Mouse (Mus musculus): ENCODE results near the gene Vmn1r172.
"Not testable (repeated sequence)": the region's sequence is repeated elsewhere in the genome, so short reads cannot be mapped to it uniquely, and the experiment has no call there.

Gene Vmn1r172

GRCm38 (mm10) chr7:23658016-23658415 lies at the start of gene Vmn1r172:
Gene Vmn1r172, plus strand, starts transcription at chr7:23658316.
- DNase-seq (ENCODE audit: low read depth, low spot score) = no peak

DNA sequence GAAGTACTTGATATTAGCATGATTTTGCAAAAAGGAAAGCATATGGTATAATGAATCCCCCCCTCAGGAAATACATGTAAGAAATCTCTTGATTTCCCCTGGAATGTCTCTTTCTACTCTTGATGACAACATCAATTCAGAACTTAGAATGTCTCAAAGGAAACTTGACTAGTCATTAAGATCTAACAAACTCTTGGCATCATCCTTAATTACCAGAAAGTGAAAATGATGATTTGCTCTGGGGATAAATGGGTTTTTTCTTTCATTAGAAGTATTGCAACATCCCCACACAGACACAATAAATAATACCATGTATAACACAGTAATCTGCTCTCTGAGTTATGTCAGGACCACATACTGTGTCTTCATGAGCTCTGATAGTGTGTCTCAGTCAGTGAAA lies 27.7 kb upstream of the Vmn1r172 start, which contains the start of gene Vmn1r171:
Vmn1r171 (plus strand) TSS at position 301 of the 400 bp plus-strand sequence.
- no peak for DNase-seq (ENCODE audit: low read depth, low spot score)

DNA sequence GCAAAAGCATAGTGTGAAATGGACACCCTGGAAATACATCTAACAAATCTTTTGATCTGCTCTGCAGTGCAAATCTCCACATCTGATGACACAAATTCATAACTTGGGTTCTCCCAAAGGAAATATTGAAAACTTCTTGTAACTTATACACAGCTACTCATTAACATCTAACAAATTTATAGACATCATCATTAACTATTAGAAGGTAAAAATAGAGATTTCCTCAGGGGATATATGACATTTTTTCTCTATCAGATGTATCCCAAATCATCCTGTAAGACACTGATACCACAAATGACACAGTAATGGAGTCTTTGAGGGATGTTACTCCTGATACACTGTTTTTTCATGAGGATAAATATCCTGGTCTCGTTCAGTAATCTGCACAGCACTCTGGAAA lies 42.3 kb downstream of the Vmn1r172 start, which contains the start of gene Vmn1r173:
Vmn1r173 (plus strand) TSS at position 301 of the 400 bp plus-strand sequence.
- not testable (repeated sequence) for DNase-seq (ENCODE audit: low read depth, low spot score)

All from ZHBTc4 (cell line).